ENCODE assay signal across 9 mouse cellular contexts in the genomic region with DNA sequence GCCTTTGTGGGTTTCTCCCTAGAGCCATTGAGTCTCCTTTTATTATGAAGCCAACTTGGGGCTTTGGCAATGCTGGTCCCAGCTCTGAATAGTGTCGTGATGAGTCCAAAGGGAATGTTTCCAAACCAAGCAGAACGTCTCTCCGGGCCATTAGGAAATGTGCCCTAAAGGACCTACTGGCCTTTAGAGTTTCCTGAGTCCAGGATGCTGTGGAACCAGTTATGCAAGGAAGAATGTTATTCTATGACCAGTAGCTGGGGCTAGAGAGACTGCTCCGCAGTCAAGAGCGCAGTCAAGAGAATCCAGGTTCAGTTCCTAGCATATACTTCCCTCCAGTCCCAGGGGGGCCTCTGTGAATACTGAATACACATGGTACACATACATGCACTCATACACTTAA. TPM values are rescaled to one million over a fixed set of nuclear protein-coding genes. Genes with fewer than 3 reads are reported as not detected.
DNase-seq lines count a peak whose midpoint lies in the region; ATAC-seq lines count a peak whose summit lies in the region.
"Had no signal": no experiment of that assay in that cellular context is flagged by ENCODE, and none has a peak within 500 bp of the region (broad histone marks: within the 10 kb centered on the region; RNA-seq: fewer than 3 reads in every experiment).

No protein-coding gene starts in this region.

- H3K4me2 ChIP-seq in hindbrain, embryonic 13.5 days: no peak overlapping the region
- no peak overlapping the region for H3K4me2 ChIP-seq in liver, embryonic 16.5 days (ENCODE audit: low read depth, low read length)

- no peaks in the 10 kb centered on the region for H3K9me3 ChIP-seq in hindbrain, embryonic 10.5 days
- no peaks in the 10 kb centered on the region for H3K9me3 ChIP-seq in hindbrain, embryonic 13.5 days
- no peaks in the 10 kb centered on the region for H3K9me3 ChIP-seq in liver, embryonic 16.5 days (replicated peaks; ENCODE audit: control insufficient read depth, low read length)

- H3K27ac ChIP-seq in hindbrain, embryonic 10.5 days: peak overlapping the region; percentile 13; the same call in 1 of the 2 replicates
- no peak overlapping the region for H3K27ac ChIP-seq in hindbrain, embryonic 13.5 days
- H3K27ac ChIP-seq in liver, embryonic 16.5 days (ENCODE audit: low read length): peak overlapping the region; percentile 72

- no peak for DNase-seq in hindbrain, embryonic 10.5 days (ENCODE audit: low spot score)
- DNase-seq in 416B (ENCODE audit: low read depth): peak; percentile 67
- DNase-seq in R1 (ENCODE audit: low read depth, low spot score): peak; percentile 43
- DNase-seq in spleen, postnatal 4 days (ENCODE audit: low spot score in 2 of 2): no peak
- no peak for DNase-seq in testis, postnatal 10 days (ENCODE audit: low spot score)
- DNase-seq: gastrocnemius, postnatal 14 days; heart, postnatal 4 days had no signal

- H3K9ac ChIP-seq in hindbrain, embryonic 13.5 days: no peak overlapping the region
- no peak overlapping the region for H3K9ac ChIP-seq in liver, embryonic 16.5 days (ENCODE audit: low read depth, low read length)

- no peaks in the 10 kb centered on the region; the same call in 1 of the 2 replicates for H3K27me3 ChIP-seq in hindbrain, embryonic 10.5 days (ENCODE audit: insufficient read depth, poor library complexity, severe bottlenecking)
- no peaks in the 10 kb centered on the region for H3K27me3 ChIP-seq in hindbrain, embryonic 13.5 days
- H3K27me3 ChIP-seq in liver, embryonic 16.5 days (ENCODE audit: control insufficient read depth, insufficient read depth, low read depth, low read length): no peaks in the 10 kb centered on the region

- peaks cover 38% of the 10 kb centered on the region for H3K4me1 ChIP-seq in hindbrain, embryonic 10.5 days (replicated peaks)
- H3K4me1 ChIP-seq in hindbrain, embryonic 13.5 days (replicated peaks): peaks cover 4% of the 10 kb centered on the region
- H3K4me1 ChIP-seq in liver, embryonic 16.5 days (ENCODE audit: control insufficient read depth, low read depth, low read length): peaks cover 27% of the 10 kb centered on the region

- WGBS in hindbrain, embryonic 10.5 days: 76% methylated on average over 5 of the region's 5 CpGs
- 78% methylated on average over 5 of the region's 5 CpGs for WGBS in hindbrain, embryonic 13.5 days
- WGBS in liver, embryonic 16.5 days (ENCODE audit: insufficient replicate concordance): 63% methylated on average over 5 of the region's 5 CpGs

- H3K36me3 ChIP-seq in hindbrain, embryonic 10.5 days: no peaks in the 10 kb centered on the region
- no peaks in the 10 kb centered on the region for H3K36me3 ChIP-seq in hindbrain, embryonic 13.5 days
- H3K36me3 ChIP-seq in liver, embryonic 16.5 days (ENCODE audit: control insufficient read depth, insufficient read depth): no peaks in the 10 kb centered on the region

- no peak overlapping the region for H3K4me3 ChIP-seq in hindbrain, embryonic 10.5 days
- H3K4me3 ChIP-seq in hindbrain, embryonic 13.5 days: no peak overlapping the region
- no peak overlapping the region for H3K4me3 ChIP-seq in liver, embryonic 16.5 days (ENCODE audit: low read depth, low read length)

- no peak for ATAC-seq in hindbrain, embryonic 13.5 days (ENCODE audit: low FRiP score)
- ATAC-seq in liver, embryonic 16.5 days (ENCODE audit: low read depth): peak; percentile 70

RNA-seq across cellular contexts. Expression of a gene that starts 23.9 kb away (rescaled TPM):
- polyA plus RNA-seq in hindbrain, embryonic 10.5 days (2016; fragmentation: Nextera tagmentation; extraction: Ambion mirVana): 8.0 and 11.4 TPM in 2 replicates
- 5.2 and 5.3 TPM in 2 replicates for polyA plus RNA-seq in hindbrain, embryonic 13.5 days (2015; fragmentation: Nextera tagmentation; extraction: Ambion mirVana)
- polyA plus RNA-seq in liver, embryonic 16.5 days (2015; fragmentation: Nextera tagmentation; extraction: Ambion mirVana): 12.1 and 13.3 TPM in 2 replicates

Comparison
In these comparisons a context has a peak if more than half of its experiments do, and no peak if none do; other contexts are left out.
1. DNase-seq: peak in 416B (single experiment) and R1 (single experiment); none in hindbrain, embryonic 10.5 days (single experiment), spleen, postnatal 4 days (0 of 2) and testis, postnatal 10 days (single experiment).